Mouse (Mus musculus) forebrain, embryonic 13.5 days (tissue): ENCODE results near the gene Nop16. TPM values are rescaled to one million over a fixed set of nuclear protein-coding genes. Genes with fewer than 3 reads are reported as not detected.

ENCODE experiments used
- ATAC-seq: fragments of 200-750 bp; cut with Nextera tagmentation; 2 replicates; pipeline ENCODE4 v1.8.0; 2017
- H3K27ac ChIP-seq: fragments of 300-500 bp; sonication (generic); 2 replicates; pipeline ENCODE4 v1.5.1; 2015; ENCODE audit warnings: inconsistent platforms, mild to moderate bottlenecking, moderate library complexity
- H3K27me3 ChIP-seq: fragments of 300-500 bp; sonication (generic); 2 replicates; pipeline ENCODE4 v1.6.1; 2015; ENCODE audit warnings: mild to moderate bottlenecking, inconsistent platforms
- H3K36me3 ChIP-seq: fragments of 300-500 bp; sonication (generic); 2 replicates; pipeline ENCODE4 v1.6.1; 2015; ENCODE audit warnings: mild to moderate bottlenecking, inconsistent platforms; ENCODE audit not compliant: poor library complexity, severe bottlenecking
- H3K4me1 ChIP-seq: fragments of 300-500 bp; sonication (generic); 2 replicates; pipeline ENCODE4 v1.6.1; 2015; ENCODE audit warnings: inconsistent platforms
- H3K4me2 ChIP-seq: fragments of 300-500 bp; sonication (generic); 2 replicates; pipeline ENCODE4 v1.6.1; 2015; ENCODE audit warnings: inconsistent platforms, mild to moderate bottlenecking, moderate library complexity
- H3K4me3 ChIP-seq: fragments of 300-500 bp; sonication (generic); 2 replicates; pipeline ENCODE4 v1.5.1; 2015; ENCODE audit warnings: mild to moderate bottlenecking, inconsistent platforms
- H3K9ac ChIP-seq: fragments of 300-500 bp; sonication (generic); 2 replicates; pipeline ENCODE4 v1.6.1; 2015; ENCODE audit warnings: mild to moderate bottlenecking, inconsistent platforms
- H3K9me3 ChIP-seq: fragments of 300-500 bp; sonication (generic); replicated peaks from 2 replicates; pipeline ENCODE4 v1.6.1; 2016; ENCODE audit warnings: inconsistent platforms
- WGBS: fragments of 180-500 bp; shearing (Covaris S2); methylation state at CpG from one replicate; pipeline ENCODE4 v1.1.7; 2015; 5-methylcytosine and 5-hydroxymethylcytosine counted together
- polyA plus RNA-seq: library from polyadenylated mRNA; unstranded; fragments of >200 nt; fragmentation: Nextera tagmentation; extraction: Ambion mirVana; gene quantifications from 2 replicates; pipeline ENCODE4 v1.2.1, GENCODE M21; 2015

Nop16 gene
- polyA plus RNA-seq, 1 experiment from 2014 or later: 66.2 TPM

GRCm38 (mm10) chr13:54571637-54572036, 18.3 kb downstream of the Nop16 start:
- Histone ChIP-seq H3K27ac (no peak overlapping the region), H3K4me1 (peaks cover 20% of the 10 kb centered on the region), H3K27me3 (peaks cover 8% of the 10 kb centered on the region; the same call in 1 of the 2 replicates), H3K9me3 (no peaks in the 10 kb centered on the region), H3K9ac (no peak overlapping the region), H3K36me3 (peaks cover 4% of the 10 kb centered on the region; the same call in 1 of the 2 replicates), H3K4me3 (no peak overlapping the region), H3K4me2 (no peak overlapping the region)
- WGBS: 6% methylated on average over 2 of the region's 2 CpGs
- no peak for ATAC-seq

- H3K9me3 ChIP-seq: no peaks in the 10 kb centered on the region
- peaks cover 12% of the 10 kb centered on the region for H3K4me1 ChIP-seq
- no peak overlapping the region for H3K9ac ChIP-seq
- WGBS: 74% methylated on average over 4 of the region's 4 CpGs
- peaks cover 8% of the 10 kb centered on the region; the same call in 1 of the 2 replicates for H3K27me3 ChIP-seq
- ATAC-seq: no peak
- no peak overlapping the region for H3K4me2 ChIP-seq
- no peaks in the 10 kb centered on the region for H3K36me3 ChIP-seq
- H3K27ac ChIP-seq: no peak overlapping the region
- H3K4me3 ChIP-seq: no peak overlapping the region
Observed at GRCm38 (mm10) chr13:54570736-54571135, 19.2 kb downstream of the Nop16 start.

- Histone ChIP-seq H3K4me1 (peaks cover 14% of the 10 kb centered on the region), H3K4me2 (no peak overlapping the region), H3K27me3 (peaks cover 8% of the 10 kb centered on the region; the same call in 1 of the 2 replicates), H3K4me3 (no peak overlapping the region), H3K9ac (no peak overlapping the region), H3K9me3 (no peaks in the 10 kb centered on the region), H3K27ac (no peak overlapping the region), H3K36me3 (no peaks in the 10 kb centered on the region)
- WGBS: 50% methylated on average over 1 of the region's 1 CpGs
- no peak for ATAC-seq
Observed at GRCm38 (mm10) chr13:54569282-54569681, 20.6 kb downstream of the Nop16 start.

GRCm38 (mm10) chr13:54568380-54568779, 21.5 kb downstream of the Nop16 start:
- WGBS: 48% methylated on average over 5 of the region's 5 CpGs
- Histone ChIP-seq H3K27me3 (peaks cover 2% of the 10 kb centered on the region; the same call in 1 of the 2 replicates), H3K4me2 (no peak overlapping the region), H3K4me1 (peaks cover 22% of the 10 kb centered on the region), H3K9ac (no peak overlapping the region), H3K36me3 (peaks cover 5% of the 10 kb centered on the region; the same call in 1 of the 2 replicates), H3K9me3 (no peaks in the 10 kb centered on the region), H3K27ac (no peak overlapping the region), H3K4me3 (no peak overlapping the region)
- ATAC-seq: no peak

- 36% methylated on average over 8 of the region's 8 CpGs for WGBS
- ATAC-seq: peak; percentile 71
- peak overlapping the region; percentile 82; the same call in 1 of the 2 replicates for H3K27ac ChIP-seq
Observed at GRCm38 (mm10) chr13:54565594-54566345, 24.1 kb downstream of the Nop16 start.

GRCm38 (mm10) chr13:54565201-54565581, 24.7 kb downstream of the Nop16 start, which contains the start of gene 4833439L19Rik:
Gene 4833439L19Rik, minus strand, starts transcription at chr13:54565435.
- Histone ChIP-seq H3K36me3 (peaks cover 35% of the 10 kb centered on the region), H3K9me3 (no peaks in the 10 kb centered on the region), H3K4me3 (peak within 1 kb of the TSS; percentile 97), H3K27ac (peak within 1 kb of the TSS; percentile 82), H3K4me2 (peak within 1 kb of the TSS; percentile 88), H3K4me1 (peaks cover 18% of the 10 kb centered on the region), H3K9ac (peak within 1 kb of the TSS; percentile 99), H3K27me3 (no peaks in the 10 kb centered on the region)
- WGBS: under 1% methylated on average over 27 of the region's 27 CpGs
- peak; percentile 98 for ATAC-seq

More at GRCm38 (mm10) chr13:54565594-54566345, 24.1 kb downstream of the Nop16 start:
- Histone ChIP-seq H3K4me2 (peak overlapping the region; percentile 88), H3K4me1 (peaks cover 18% of the 10 kb centered on the region), H3K27me3 (no peaks in the 10 kb centered on the region), H3K4me3 (peak overlapping the region; percentile 97), H3K36me3 (peaks cover 29% of the 10 kb centered on the region), H3K9ac (peak overlapping the region; percentile 99; the same call in 1 of the 2 replicates), H3K9me3 (no peaks in the 10 kb centered on the region)

- no peaks in the 10 kb centered on the region for H3K9me3 ChIP-seq
- H3K4me1 ChIP-seq: peaks cover 18% of the 10 kb centered on the region
- H3K4me2 ChIP-seq: peak overlapping the region; percentile 88
- WGBS: 12% methylated on average over 45 of the region's 45 CpGs
- H3K36me3 ChIP-seq: peaks cover 41% of the 10 kb centered on the region
- peak overlapping the region; percentile 99 for H3K9ac ChIP-seq
- peak overlapping the region; percentile 97 for H3K4me3 ChIP-seq
- peak overlapping the region; percentile 82 for H3K27ac ChIP-seq
- ATAC-seq: peak; percentile 69
- H3K27me3 ChIP-seq: no peaks in the 10 kb centered on the region
Observed at GRCm38 (mm10) chr13:54564232-54565200, 25.4 kb downstream of the Nop16 start.

- Histone ChIP-seq H3K27ac (no peak overlapping the region), H3K9ac (no peak overlapping the region), H3K9me3 (no peaks in the 10 kb centered on the region), H3K4me3 (no peak overlapping the region), H3K27me3 (no peaks in the 10 kb centered on the region), H3K4me2 (no peak overlapping the region), H3K36me3 (peaks cover 61% of the 10 kb centered on the region), H3K4me1 (peaks cover 18% of the 10 kb centered on the region)
- no peak for ATAC-seq
- WGBS: 84% methylated on average over 7 of the region's 7 CpGs
Observed at GRCm38 (mm10) chr13:54562562-54562961, 27.3 kb downstream of the Nop16 start.

GRCm38 (mm10) chr13:54560608-54561007, 29.3 kb downstream of the Nop16 start:
- Histone ChIP-seq H3K36me3 (peaks cover 80% of the 10 kb centered on the region), H3K9ac (no peak overlapping the region), H3K4me2 (no peak overlapping the region), H3K9me3 (no peaks in the 10 kb centered on the region), H3K27me3 (no peaks in the 10 kb centered on the region), H3K27ac (no peak overlapping the region), H3K4me1 (peaks cover 16% of the 10 kb centered on the region), H3K4me3 (no peak overlapping the region)
- WGBS: 95% methylated on average over 7 of the region's 7 CpGs
- no peak for ATAC-seq

- Histone ChIP-seq H3K27me3 (no peaks in the 10 kb centered on the region), H3K36me3 (peaks cover 89% of the 10 kb centered on the region), H3K4me2 (no peak overlapping the region), H3K27ac (no peak overlapping the region), H3K4me3 (no peak overlapping the region), H3K4me1 (peaks cover 15% of the 10 kb centered on the region), H3K9ac (no peak overlapping the region), H3K9me3 (no peaks in the 10 kb centered on the region)
- WGBS: 100% methylated on average over 2 of the region's 2 CpGs
- no peak for ATAC-seq
Observed at GRCm38 (mm10) chr13:54559656-54560055, 30.2 kb downstream of the Nop16 start.

GRCm38 (mm10) chr13:54557652-54558051, 32.2 kb downstream of the Nop16 start:
- ATAC-seq: no peak
- no peak overlapping the region for H3K27ac ChIP-seq
- 96% methylated on average over 1 of the region's 1 CpGs for WGBS
- H3K36me3 ChIP-seq: peaks cover 95% of the 10 kb centered on the region
- no peak overlapping the region for H3K9ac ChIP-seq
- H3K4me3 ChIP-seq: no peak overlapping the region
- H3K4me2 ChIP-seq: no peak overlapping the region
- H3K9me3 ChIP-seq: no peaks in the 10 kb centered on the region
- H3K4me1 ChIP-seq: no peaks in the 10 kb centered on the region
- H3K27me3 ChIP-seq: no peaks in the 10 kb centered on the region

GRCm38 (mm10) chr13:54556796-54557195, 33.1 kb downstream of the Nop16 start:
- no peak overlapping the region for H3K27ac ChIP-seq
- H3K4me3 ChIP-seq: no peak overlapping the region
- 89% methylated on average over 3 of the region's 3 CpGs for WGBS
- H3K4me2 ChIP-seq: no peak overlapping the region
- no peaks in the 10 kb centered on the region for H3K9me3 ChIP-seq
- peaks cover 97% of the 10 kb centered on the region for H3K36me3 ChIP-seq
- no peak for ATAC-seq
- H3K27me3 ChIP-seq: no peaks in the 10 kb centered on the region
- no peaks in the 10 kb centered on the region for H3K4me1 ChIP-seq
- H3K9ac ChIP-seq: no peak overlapping the region
